Mouse (Mus musculus) lung, postnatal 36 days (tissue): ENCODE results near the gene Gm11213.
A peak's percentile ranks its signal among the peaks of the same experiment; 100 is the strongest.

Source experiments
- DNase-seq: peaks from one replicate; pipeline ENCODE4 v3.0.0; 2022; ENCODE audit warnings: mixed read lengths

Gene Gm11213

GRCm38 (mm10) chr4:63579649-63580048 is 25.4 kb downstream of the Gm11213 start:
- no peak for DNase-seq

- DNase-seq: peak; percentile 22
Observed at GRCm38 (mm10) chr4:63572621-63573020, 32.4 kb downstream of the Gm11213 start.

GRCm38 (mm10) chr4:63570208-63570781 is 34.8 kb downstream of the Gm11213 start:
- DNase-seq: peak; percentile 3

GRCm38 (mm10) chr4:63569322-63569721 is 35.7 kb downstream of the Gm11213 start:
- DNase-seq: peak; percentile 45

GRCm38 (mm10) chr4:63567712-63568390 is 37.2 kb downstream of the Gm11213 start:
- no peak for DNase-seq

GRCm38 (mm10) chr4:63562742-63563141 is 42.3 kb downstream of the Gm11213 start:
- DNase-seq: no peak

- peak; percentile 36 for DNase-seq
Observed at GRCm38 (mm10) chr4:63561861-63562675, 43.0 kb downstream of the Gm11213 start.

DNA sequence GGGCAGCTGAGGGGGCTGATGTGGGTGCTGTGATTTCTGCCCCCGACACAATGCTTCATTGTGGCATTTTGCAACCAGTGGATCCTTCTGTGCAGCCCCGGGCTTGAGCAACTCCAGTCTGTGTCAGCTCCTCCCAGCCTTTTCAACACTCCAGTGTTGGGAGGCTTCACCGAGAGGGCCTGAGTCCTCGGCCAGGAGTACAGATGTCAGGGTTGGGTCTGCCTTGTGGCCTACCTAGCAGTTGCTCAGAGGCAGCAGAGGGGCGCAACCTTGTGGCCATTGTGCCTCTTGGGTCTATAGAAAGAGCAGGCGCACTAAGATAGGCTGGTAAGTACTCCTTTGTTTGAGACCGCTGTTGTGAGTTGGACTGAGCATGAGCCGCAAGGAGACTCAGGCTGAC is 45.0 kb downstream of the Gm11213 start:
- peak; percentile 69 for DNase-seq

- peak; percentile 7 for DNase-seq
Observed at GRCm38 (mm10) chr4:63559127-63559697, 45.8 kb downstream of the Gm11213 start.

- peak; percentile 78 for DNase-seq
Observed at GRCm38 (mm10) chr4:63558407-63559081, 46.5 kb downstream of the Gm11213 start, which contains the start of gene Tmem268. TSS of gene Tmem268 (plus strand) at chr4:63558781.

- peak; percentile 56 for DNase-seq
Observed at GRCm38 (mm10) chr4:63557124-63558059, 47.7 kb downstream of the Gm11213 start.

DNA sequence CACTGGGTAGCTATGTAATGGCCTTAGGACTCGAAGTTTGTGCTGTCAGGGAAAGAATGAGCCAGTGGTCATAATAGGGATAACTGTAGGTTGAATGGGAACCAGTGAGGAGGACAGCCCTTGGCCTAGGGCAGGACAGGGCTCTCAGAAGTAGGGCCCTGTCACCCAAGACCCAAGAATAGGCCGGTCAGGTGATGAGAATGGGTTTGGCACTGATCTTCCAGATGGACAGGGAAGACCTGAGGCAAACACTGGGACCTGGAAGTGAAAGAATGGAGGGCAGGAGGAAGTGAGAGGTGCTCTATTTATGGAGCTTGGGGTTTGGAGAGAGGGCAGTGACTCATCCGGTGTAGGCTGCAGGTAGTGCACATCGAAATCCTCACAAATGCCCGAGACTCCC is 48.4 kb downstream of the Gm11213 start:
- no peak for DNase-seq

DNA sequence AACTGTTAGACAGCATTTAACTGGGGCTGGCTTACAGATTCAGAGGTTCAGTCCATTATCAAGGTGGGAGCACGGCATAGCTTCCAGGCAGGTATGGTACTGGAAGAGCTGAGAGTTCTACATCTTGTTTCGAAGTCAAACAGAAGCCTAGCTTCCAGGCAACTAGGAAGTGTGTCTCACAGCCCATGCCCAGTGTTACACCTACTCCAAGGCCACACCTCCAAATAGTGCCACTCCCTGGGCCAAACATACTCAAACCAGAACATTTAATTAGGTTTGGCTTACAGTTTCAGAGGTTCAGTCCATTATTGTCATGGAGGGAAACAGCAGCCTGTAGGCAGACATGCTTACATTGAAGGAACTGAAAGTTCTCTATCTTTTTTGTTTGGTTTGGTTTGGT is 50.0 kb downstream of the Gm11213 start:
- DNase-seq: peak; percentile 57

DNA sequence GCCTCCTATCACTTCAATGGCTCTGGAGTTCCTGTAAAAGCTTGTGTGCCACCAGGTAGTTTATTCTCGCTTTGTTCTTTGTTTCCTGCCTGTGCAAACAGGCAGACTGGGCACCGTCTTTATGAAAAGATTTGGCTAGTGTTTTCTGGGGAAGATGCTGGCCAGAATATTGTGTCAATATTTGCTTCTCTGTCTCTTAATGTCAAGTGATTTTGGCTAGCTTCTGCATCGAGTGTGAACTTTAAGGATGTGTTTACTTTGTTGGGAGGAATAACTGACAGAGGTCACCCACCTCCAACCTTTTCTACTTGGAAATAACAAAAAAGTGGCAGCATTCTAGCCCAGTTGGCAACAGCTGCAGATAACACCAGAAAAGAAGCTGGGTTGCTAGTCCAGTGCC is 50.4 kb downstream of the Gm11213 start:
- DNase-seq: peak; percentile 64

GRCm38 (mm10) chr4:63553789-63554576 is 51.1 kb downstream of the Gm11213 start:
- DNase-seq: peak; percentile 70

GRCm38 (mm10) chr4:63552865-63553264 is 52.2 kb downstream of the Gm11213 start:
- DNase-seq: no peak

DNA sequence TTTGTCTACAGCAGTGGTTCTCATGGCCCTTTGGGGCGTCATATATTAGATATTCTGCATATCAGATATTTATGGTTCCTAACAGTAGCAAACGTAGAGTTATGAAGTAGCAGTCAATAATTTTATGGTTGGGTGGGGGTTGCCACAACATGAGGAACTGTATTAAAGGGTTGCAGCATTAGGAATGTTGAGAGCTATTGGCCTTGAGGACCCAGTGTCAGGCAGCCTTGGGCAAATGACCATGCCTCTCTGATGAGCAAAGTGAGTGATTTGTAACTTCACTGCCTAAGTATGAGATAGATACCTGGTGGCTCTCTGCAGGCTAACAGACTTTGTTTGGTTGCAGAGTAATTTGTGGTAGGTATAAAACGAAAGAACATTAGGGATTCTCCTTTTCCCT is 54.2 kb downstream of the Gm11213 start:
- no peak for DNase-seq

- no peak for DNase-seq
Observed at GRCm38 (mm10) chr4:63548491-63548890, 56.6 kb downstream of the Gm11213 start.

DNA sequence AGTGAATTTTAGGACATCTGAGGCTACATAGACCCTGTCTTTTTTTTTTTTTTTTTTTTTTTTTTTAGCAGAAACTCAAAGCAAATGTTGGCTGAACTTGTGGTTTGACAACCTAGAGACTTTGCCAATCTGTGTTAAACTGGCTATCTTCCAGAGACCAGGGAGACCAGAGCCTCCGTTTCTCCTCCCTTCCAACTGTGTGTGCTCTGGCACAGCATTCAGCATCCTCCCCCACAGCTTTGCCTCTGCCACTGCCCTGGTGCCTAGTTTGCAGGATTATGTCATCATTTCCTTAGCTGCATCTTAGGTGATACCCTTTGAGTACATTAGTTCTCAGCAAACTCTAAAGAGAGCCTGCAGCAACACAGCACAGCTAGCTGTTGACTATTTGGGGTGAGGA is 57.3 kb downstream of the Gm11213 start:
- no peak for DNase-seq
